Mouse (Mus musculus): ENCODE results near the gene Dhx35. TPM values are rescaled to one million over a fixed set of nuclear protein-coding genes. Genes with fewer than 3 reads are reported as not detected.
A peak's percentile ranks its signal among the peaks of the same experiment; 100 is the strongest.

Dhx35 gene
- total and polyA plus RNA-seq, 3 experiments = 15.2 to 21.6 (median 17.5) TPM

GRCm38 (mm10) chr2:158767742-158768339 is 26.8 kb upstream of the Dhx35 start, which contains the start of gene Fam83d:
Gene Fam83d (plus strand): TSS chr2:158768093.
- Histone ChIP-seq H3K79me2 (replicated peaks; ENCODE audit: control insufficient read depth, insufficient read depth, low read length) (no peaks in the 10 kb centered on the region), H3K27ac (no peak within 1 kb of the TSS; the same call in 1 of the 2 replicates), H3K4me3 (peak within 1 kb of the TSS; percentile 69), H3K9ac (ENCODE audit: low read depth, low read length) (peak within 1 kb of the TSS; percentile 19), H3K4me1 (ENCODE audit: control insufficient read depth, insufficient read depth, low read length) (peaks cover 1% of the 10 kb centered on the region; the same call in 1 of the 2 replicates), H3K27me3 (ENCODE audit: control insufficient read depth, insufficient read depth, low read length) (no peaks in the 10 kb centered on the region), H3K36me3 (ENCODE audit: control insufficient read depth, insufficient read depth, low read length) (no peaks in the 10 kb centered on the region)
- intact Hi-C loops (cut with DNase I) = loop anchor here (1.0 to 2.0 kb wide), 3 partner anchors 26 to 95 kb away; partner anchors contain the start of gene Dhx35
- peak; percentile 92 to 94 for DNase-seq
- WGBS = under 1% methylated on average over 48 of the region's 48 CpGs
- 0 out of 2 replicates have a peak, but pooled peaks have one; percentile 34 for TF ChIP-seq POLR2A (IDR thresholded peaks at IDR 0.05; ENCODE audit: insufficient read depth, low read depth, low read length)
- 0 out of 2 replicates have a peak, but pooled peaks have one; percentile 35 for TF ChIP-seq EP300 (IDR thresholded peaks at IDR 0.05; ENCODE audit: insufficient read depth, low read depth, low read length)
- TF ChIP-seq CTCF (IDR thresholded peaks at IDR 0.05) = peak; percentile 84

DNA sequence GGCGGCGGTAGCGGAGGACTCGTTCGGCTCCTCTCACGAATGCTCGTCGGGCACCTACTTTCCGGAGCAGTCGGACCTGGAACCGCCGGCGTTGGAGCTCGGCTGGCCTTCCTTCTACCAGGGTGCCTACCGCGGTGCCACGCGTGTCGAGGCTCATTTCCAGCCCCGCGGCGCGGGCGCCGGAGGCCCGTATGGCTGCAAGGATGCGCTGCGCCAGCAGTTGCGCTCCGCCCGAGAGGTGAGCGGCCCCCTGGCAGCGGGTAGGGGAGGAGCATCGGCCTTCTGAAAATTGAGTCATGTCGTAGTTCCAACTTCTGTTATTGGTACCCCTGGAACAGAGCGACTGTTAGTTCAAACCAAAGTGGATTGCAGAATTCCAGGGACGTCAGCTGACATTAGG is 26.3 kb upstream of the Dhx35 start:
- peak in 1 of 2 experiments; percentile 35 for DNase-seq
- Histone ChIP-seq H3K79me2 (replicated peaks; ENCODE audit: control insufficient read depth, insufficient read depth, low read length) (no peaks in the 10 kb centered on the region), H3K9ac (ENCODE audit: low read depth, low read length) (peak overlapping the region; percentile 19), H3K36me3 (ENCODE audit: control insufficient read depth, insufficient read depth, low read length) (no peaks in the 10 kb centered on the region), H3K27ac (no peak overlapping the region; the same call in 1 of the 2 replicates), H3K4me3 (peak overlapping the region; percentile 69), H3K27me3 (ENCODE audit: control insufficient read depth, insufficient read depth, low read length) (no peaks in the 10 kb centered on the region), H3K4me1 (ENCODE audit: control insufficient read depth, insufficient read depth, low read length) (peaks cover 1% of the 10 kb centered on the region; the same call in 1 of the 2 replicates)
- intact Hi-C loops (cut with DNase I) = loop anchor here (1.0 kb wide), 1 partner anchor 95 kb away; no protein-coding TSS in a partner anchor
- WGBS = under 1% methylated on average over 37 of the region's 37 CpGs
- TF ChIP-seq CTCF (IDR thresholded peaks at IDR 0.05) = no peak
- no peak for TF ChIP-seq POLR2A (IDR thresholded peaks at IDR 0.05; ENCODE audit: insufficient read depth, low read depth, low read length)
- TF ChIP-seq EP300 (IDR thresholded peaks at IDR 0.05; ENCODE audit: insufficient read depth, low read depth, low read length) = no peak

DNA sequence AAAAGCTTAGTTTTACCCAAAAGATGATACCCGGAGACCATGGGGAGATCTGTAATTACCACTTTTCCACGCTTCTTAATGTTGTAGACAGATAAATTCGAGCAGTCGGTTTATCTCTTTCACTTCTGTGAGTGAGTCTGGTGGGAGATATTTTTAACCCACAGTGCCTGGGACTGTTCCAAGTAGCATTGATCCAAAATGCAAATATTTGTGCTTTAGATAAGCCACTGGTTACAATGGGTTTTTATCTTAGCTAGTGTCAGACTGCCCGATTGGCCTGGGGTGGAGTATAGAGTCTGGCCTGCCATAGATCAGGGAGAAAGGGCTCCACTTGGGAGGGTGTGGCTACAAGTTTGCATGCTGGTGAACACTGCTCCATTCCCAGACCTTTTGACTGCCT is 25.8 kb upstream of the Dhx35 start:
- no peak for TF ChIP-seq CTCF (IDR thresholded peaks at IDR 0.05)
- TF ChIP-seq EP300 (IDR thresholded peaks at IDR 0.05; ENCODE audit: insufficient read depth, low read depth, low read length) = no peak
- TF ChIP-seq POLR2A (IDR thresholded peaks at IDR 0.05; ENCODE audit: insufficient read depth, low read depth, low read length) = no peak
- no peaks in the 10 kb centered on the region for H3K36me3 ChIP-seq (ENCODE audit: control insufficient read depth, insufficient read depth, low read length)
- no peak overlapping the region for H3K27ac ChIP-seq
- DNase-seq = no peak
- H3K4me1 ChIP-seq (ENCODE audit: control insufficient read depth, insufficient read depth, low read length) = peaks cover 1% of the 10 kb centered on the region; the same call in 1 of the 2 replicates
- no peak overlapping the region for H3K9ac ChIP-seq (ENCODE audit: low read depth, low read length)
- H3K79me2 ChIP-seq (replicated peaks; ENCODE audit: control insufficient read depth, insufficient read depth, low read length) = no peaks in the 10 kb centered on the region
- peak overlapping the region; percentile 69; the same call in 1 of the 2 replicates for H3K4me3 ChIP-seq
- 4% methylated on average over 5 of the region's 5 CpGs for WGBS
- intact Hi-C loops (cut with DNase I) = loop anchor here (1.0 kb wide), 1 partner anchor 95 kb away; no protein-coding TSS in a partner anchor
- H3K27me3 ChIP-seq (ENCODE audit: control insufficient read depth, insufficient read depth, low read length) = no peaks in the 10 kb centered on the region

DNA sequence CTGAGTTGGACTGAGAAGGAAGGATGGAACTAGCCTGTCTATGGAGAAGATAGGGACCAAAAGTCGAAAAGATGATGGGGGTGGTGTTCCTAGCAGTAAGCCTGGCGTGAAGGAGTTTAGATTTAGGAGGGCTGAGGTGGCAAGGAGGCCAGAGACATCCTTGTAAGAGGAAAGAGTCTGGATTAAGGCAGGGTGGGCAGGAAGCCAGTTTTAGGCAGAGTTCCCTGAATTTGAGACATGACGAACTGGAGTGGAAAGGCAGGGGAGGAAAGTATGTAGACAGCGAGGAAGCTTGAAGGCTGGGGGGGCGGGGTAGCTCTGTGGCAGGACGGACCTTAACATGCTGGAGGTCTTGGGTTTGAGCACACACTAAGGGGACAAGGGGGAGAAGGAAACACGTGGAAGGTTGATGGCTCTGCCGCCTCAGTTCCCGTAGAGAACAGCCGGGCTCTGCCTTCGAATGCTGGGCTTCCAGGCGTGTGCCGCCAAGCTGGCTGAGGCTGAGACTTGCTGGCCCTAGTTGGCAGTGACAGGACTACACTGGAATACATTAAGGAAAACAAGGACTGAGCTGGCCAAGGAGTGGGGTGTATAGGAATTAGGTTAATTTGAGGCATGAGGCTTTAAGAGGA is 24.4 kb upstream of the Dhx35 start:
- TF ChIP-seq POLR2A (IDR thresholded peaks at IDR 0.05; ENCODE audit: insufficient read depth, low read depth, low read length) (no peak), CTCF (IDR thresholded peaks at IDR 0.05) (no peak), EP300 (IDR thresholded peaks at IDR 0.05; ENCODE audit: insufficient read depth, low read depth, low read length) (no peak)
- peaks cover 1% of the 10 kb centered on the region; the same call in 1 of the 2 replicates for H3K4me1 ChIP-seq (ENCODE audit: control insufficient read depth, insufficient read depth, low read length)
- H3K9ac ChIP-seq (ENCODE audit: low read depth, low read length) = no peak overlapping the region
- H3K27me3 ChIP-seq (ENCODE audit: control insufficient read depth, insufficient read depth, low read length) = no peaks in the 10 kb centered on the region
- 36% methylated on average over 13 of the region's 13 CpGs for WGBS
- intact Hi-C loops (cut with DNase I) = loop anchor here (5.0 kb wide), 1 partner anchor 72 kb away; no protein-coding TSS in a partner anchor
- no peaks in the 10 kb centered on the region for H3K36me3 ChIP-seq (ENCODE audit: control insufficient read depth, insufficient read depth, low read length)
- H3K4me3 ChIP-seq = no peak overlapping the region
- DNase-seq = no peak
- H3K27ac ChIP-seq = no peak overlapping the region
- no peaks in the 10 kb centered on the region for H3K79me2 ChIP-seq (replicated peaks; ENCODE audit: control insufficient read depth, insufficient read depth, low read length)

GRCm38 (mm10) chr2:158771066-158771763 is 23.4 kb upstream of the Dhx35 start:
- TF ChIP-seq POLR2A (IDR thresholded peaks at IDR 0.05; ENCODE audit: insufficient read depth, low read depth, low read length) (no peak), EP300 (IDR thresholded peaks at IDR 0.05; ENCODE audit: insufficient read depth, low read depth, low read length) (no peak), CTCF (IDR thresholded peaks at IDR 0.05) (no peak)
- Histone ChIP-seq H3K27me3 (ENCODE audit: control insufficient read depth, insufficient read depth, low read length) (no peaks in the 10 kb centered on the region), H3K36me3 (ENCODE audit: control insufficient read depth, insufficient read depth, low read length) (no peaks in the 10 kb centered on the region), H3K27ac (no peak overlapping the region), H3K4me1 (ENCODE audit: control insufficient read depth, insufficient read depth, low read length) (peaks cover 1% of the 10 kb centered on the region; the same call in 1 of the 2 replicates), H3K4me3 (no peak overlapping the region), H3K9ac (ENCODE audit: low read depth, low read length) (no peak overlapping the region), H3K79me2 (replicated peaks; ENCODE audit: control insufficient read depth, insufficient read depth, low read length) (no peaks in the 10 kb centered on the region)
- 62% methylated on average over 11 of the region's 11 CpGs for WGBS
- intact Hi-C loops (cut with DNase I) = loop anchor here (5.0 kb wide), 1 partner anchor 71 kb away; no protein-coding TSS in a partner anchor
- no peak for DNase-seq

Measured in heart, adult 2 months (tissue).